ENCODE assay signal across 8 mouse cellular contexts in genomic region chr13:37964128-37965087, GRCm38 (mm10). TPM values are rescaled to one million over a fixed set of nuclear protein-coding genes. Genes with fewer than 3 reads are reported as not detected.
A peak's percentile ranks its signal among the peaks of the same experiment; 100 is the strongest.
DNase-seq lines count a peak whose midpoint lies in the region; ATAC-seq and TF ChIP-seq lines count a peak whose summit lies in the region.

No protein-coding gene starts in this region.

- H3K4me1 ChIP-seq in lung, embryonic 14.5 days (ENCODE audit: insufficient read depth) = peaks cover 14% of the 10 kb centered on the region
- peaks cover 24% of the 10 kb centered on the region for H3K4me1 ChIP-seq in embryonic facial prominence, embryonic 14.5 days (ENCODE audit: control insufficient read depth, insufficient read depth, low read length)
- H3K4me1 ChIP-seq in limb, embryonic 12.5 days (replicated peaks) = peaks cover 29% of the 10 kb centered on the region
- no peaks in the 10 kb centered on the region for H3K4me1 ChIP-seq in neural tube, embryonic 14.5 days (ENCODE audit: control insufficient read depth, insufficient read depth, low read length)

- H3K27me3 ChIP-seq in lung, embryonic 14.5 days (ENCODE audit: insufficient read depth, low read length) = no peaks in the 10 kb centered on the region
- no peaks in the 10 kb centered on the region for H3K27me3 ChIP-seq in embryonic facial prominence, embryonic 14.5 days (replicated peaks; ENCODE audit: control insufficient read depth, insufficient read depth, low read length)
- H3K27me3 ChIP-seq in limb, embryonic 12.5 days = 0 out of 2 replicates have a peak, but pooled peaks cover 7% of the 10 kb centered on the region
- no peaks in the 10 kb centered on the region for H3K27me3 ChIP-seq in neural tube, embryonic 14.5 days (ENCODE audit: control insufficient read depth, insufficient read depth, low read length)

- peak overlapping the region; percentile 38 for H3K4me3 ChIP-seq in lung, embryonic 14.5 days (ENCODE audit: low read depth, low read length)
- H3K4me3 ChIP-seq in embryonic facial prominence, embryonic 14.5 days (ENCODE audit: low read depth, low read length) = peak overlapping the region; percentile 44
- H3K4me3 ChIP-seq in limb, embryonic 12.5 days (replicated peaks) = peak overlapping the region; percentile 41
- no peak overlapping the region for H3K4me3 ChIP-seq in neural tube, embryonic 14.5 days (ENCODE audit: low read depth, low read length)

- H3K4me2 ChIP-seq in lung, embryonic 14.5 days = peak overlapping the region; percentile 68
- peak overlapping the region; percentile 68 for H3K4me2 ChIP-seq in embryonic facial prominence, embryonic 14.5 days (ENCODE audit: low read depth, low read length)
- peak overlapping the region; percentile 63 for H3K4me2 ChIP-seq in limb, embryonic 12.5 days
- H3K4me2 ChIP-seq in neural tube, embryonic 14.5 days (ENCODE audit: low read depth, low read length) = peak overlapping the region; percentile 40; the same call in 1 of the 2 replicates

- no peaks in the 10 kb centered on the region for H3K9me3 ChIP-seq in lung, embryonic 14.5 days (ENCODE audit: low read depth, low read length)
- H3K9me3 ChIP-seq in embryonic facial prominence, embryonic 14.5 days (ENCODE audit: control insufficient read depth, low read length) = no peaks in the 10 kb centered on the region
- H3K9me3 ChIP-seq in limb, embryonic 12.5 days = no peaks in the 10 kb centered on the region
- no peaks in the 10 kb centered on the region for H3K9me3 ChIP-seq in neural tube, embryonic 14.5 days (ENCODE audit: control insufficient read depth, low read length)

- H3K36me3 ChIP-seq in lung, embryonic 14.5 days (ENCODE audit: insufficient read depth) = no peaks in the 10 kb centered on the region
- H3K36me3 ChIP-seq in embryonic facial prominence, embryonic 14.5 days (ENCODE audit: control insufficient read depth, insufficient read depth, low read length) = no peaks in the 10 kb centered on the region
- H3K36me3 ChIP-seq in limb, embryonic 12.5 days = no peaks in the 10 kb centered on the region
- no peaks in the 10 kb centered on the region for H3K36me3 ChIP-seq in neural tube, embryonic 14.5 days (ENCODE audit: control insufficient read depth, insufficient read depth, low read length)

- TF ChIP-seq CTCF in lung, embryonic 14.5 days (IDR thresholded peaks at IDR 0.05; ENCODE audit: low read depth) = no peak

- WGBS in lung, embryonic 14.5 days = 39% methylated on average over 20 of the region's 20 CpGs
- 43% methylated on average over 20 of the region's 20 CpGs for WGBS in embryonic facial prominence, embryonic 14.5 days
- 49% methylated on average over 20 of the region's 20 CpGs for WGBS in limb, embryonic 12.5 days
- WGBS in neural tube, embryonic 14.5 days = 45% methylated on average over 20 of the region's 20 CpGs

- peak overlapping the region; percentile 59; the same call in 1 of the 2 replicates for H3K9ac ChIP-seq in lung, embryonic 14.5 days
- peak overlapping the region; percentile 65 for H3K9ac ChIP-seq in embryonic facial prominence, embryonic 14.5 days (ENCODE audit: low read depth, low read length)
- H3K9ac ChIP-seq in limb, embryonic 12.5 days (replicated peaks) = no peak overlapping the region
- no peak overlapping the region for H3K9ac ChIP-seq in neural tube, embryonic 14.5 days (replicated peaks; ENCODE audit: low read depth, low read length)

- H3K27ac ChIP-seq in lung, embryonic 14.5 days (ENCODE audit: low read depth) = no peak overlapping the region
- no peak overlapping the region for H3K27ac ChIP-seq in embryonic facial prominence, embryonic 14.5 days (replicated peaks; ENCODE audit: low read depth, low read length)
- H3K27ac ChIP-seq in limb, embryonic 12.5 days = no peak overlapping the region
- no peak overlapping the region for H3K27ac ChIP-seq in neural tube, embryonic 14.5 days (ENCODE audit: low read depth, low read length)

- no peak for ATAC-seq in lung, embryonic 14.5 days (ENCODE audit: insufficient read depth)
- ATAC-seq in embryonic facial prominence, embryonic 14.5 days (ENCODE audit: low read depth) = no peak
- ATAC-seq in limb, embryonic 12.5 days (ENCODE audit: insufficient number of reproducible peaks, insufficient read depth, low FRiP score, low TSS enrichment, low read depth) = no peak
- ATAC-seq in neural tube, embryonic 14.5 days (ENCODE audit: low read depth) = no peak

- peak; percentile 36 for DNase-seq in lung, embryonic 14.5 days
- no peak for DNase-seq in lung, postnatal 4 days
- DNase-seq in embryonic facial prominence, embryonic 14.5 days (ENCODE audit: low spot score) = no peak
- no peak for DNase-seq in spleen, postnatal 14 days (ENCODE audit: low spot score in 2 of 2)
- DNase-seq in ovary, adult 18-20 months (ENCODE audit: low spot score) = no peak
- no peak for DNase-seq in urinary bladder, adult 18-20 months (ENCODE audit: low spot score in 2 of 2)

RNA-seq across cellular contexts. Expression of gene Ssr1, which starts 29.6 kb away (rescaled TPM):
- polyA plus RNA-seq in lung, embryonic 14.5 days (2014; fragmentation: Nextera tagmentation; extraction: Ambion mirVana) = 158 and 182 TPM in 2 replicates
- polyA plus RNA-seq in embryonic facial prominence, embryonic 14.5 days (2014; fragmentation: Nextera tagmentation; extraction: Ambion mirVana) = 162 and 167 TPM in 2 replicates
- 128 and 134 TPM in 2 replicates for polyA plus RNA-seq in limb, embryonic 12.5 days (2016; fragmentation: Nextera tagmentation; extraction: Ambion mirVana)
- 53.0 and 69.3 TPM in 2 replicates for polyA plus RNA-seq in neural tube, embryonic 14.5 days (2014; fragmentation: Nextera tagmentation; extraction: Ambion mirVana)

Comparison
In these comparisons a context has a peak if more than half of its experiments do, and no peak if none do; other contexts are left out.
1. H3K9ac ChIP-seq: peak in lung, embryonic 14.5 days (single experiment) and embryonic facial prominence, embryonic 14.5 days (single experiment); none in limb, embryonic 12.5 days (single experiment) and neural tube, embryonic 14.5 days (single experiment).
2. Peak in every context shown above with its lines, with median percentiles within 50 percentile points of each other: H3K4me2 ChIP-seq.